Mouse (Mus musculus): Measurements from ENCODE around the gene Fsd1. TPM values are rescaled to one million over a fixed set of nuclear protein-coding genes. Genes with fewer than 3 reads are reported as not detected.

Fsd1 gene
- total RNA-seq, 2 experiments from 2014 or later, result not detected

DNA sequence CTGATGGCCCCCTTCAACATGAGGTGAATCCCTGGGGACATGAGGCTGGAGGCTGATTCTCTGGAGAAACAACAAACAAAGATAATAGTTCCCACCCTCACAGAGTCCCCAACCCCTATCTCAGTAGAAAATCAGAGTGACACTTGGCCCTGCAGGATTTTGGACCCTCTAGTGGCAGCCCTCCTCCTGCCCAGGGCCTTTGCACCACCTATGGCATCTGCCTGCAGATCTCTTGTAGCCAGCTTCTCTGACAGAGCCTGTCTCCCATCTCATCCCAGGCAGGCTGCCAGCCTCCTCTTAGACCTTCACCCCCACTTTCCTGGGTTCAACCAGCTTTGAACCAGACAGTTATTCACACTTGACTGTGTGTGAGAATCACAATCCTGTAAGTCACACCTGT is 25.5 kb upstream of the Fsd1 start:
- intact Hi-C loops (cut with DNase I), result no loop called here

DNA sequence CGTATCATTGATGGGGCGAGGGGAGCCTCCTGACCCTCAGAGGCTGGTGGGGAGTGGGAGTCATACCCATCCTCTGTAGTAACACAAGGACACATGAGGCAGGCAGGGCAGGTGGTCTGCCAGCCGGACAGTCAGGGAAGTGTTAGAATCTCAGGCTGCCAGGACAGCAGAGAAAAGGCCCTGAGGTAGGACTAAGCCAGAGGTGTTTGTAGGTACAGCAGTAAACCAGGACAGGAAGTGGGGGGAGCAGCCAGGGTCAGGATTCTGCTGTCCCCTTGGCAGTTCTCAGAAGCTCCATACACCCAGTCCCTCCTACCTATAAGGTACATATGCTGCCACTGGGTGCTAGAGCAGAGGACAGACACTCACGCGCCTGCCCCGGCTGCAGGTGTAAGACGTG is 24.7 kb upstream of the Fsd1 start:
- no peak for DNase-seq
- intact Hi-C loops (cut with DNase I), result no loop called here

More for the DNA sequence above, 25.5 kb upstream of the Fsd1 start:
- DNase-seq, result no peak

- intact Hi-C loops (cut with DNase I), result no loop called here
- no peak for DNase-seq
These were observed 23.1 kb upstream of the Fsd1 start for GRCm38 (mm10) chr17:55963171-55963570.

- intact Hi-C loops (cut with DNase I), result no loop called here
- no peak for DNase-seq
These were observed 21.8 kb upstream of the Fsd1 start for GRCm38 (mm10) chr17:55964496-55964895.

GRCm38 (mm10) chr17:55964996-55965395 is 21.3 kb upstream of the Fsd1 start:
- no peak for DNase-seq
- intact Hi-C loops (cut with DNase I), result no loop called here

- DNase-seq, result no peak
- intact Hi-C loops (cut with DNase I), result no loop called here
These were observed 19.1 kb upstream of the Fsd1 start for GRCm38 (mm10) chr17:55967186-55967585.

DNA sequence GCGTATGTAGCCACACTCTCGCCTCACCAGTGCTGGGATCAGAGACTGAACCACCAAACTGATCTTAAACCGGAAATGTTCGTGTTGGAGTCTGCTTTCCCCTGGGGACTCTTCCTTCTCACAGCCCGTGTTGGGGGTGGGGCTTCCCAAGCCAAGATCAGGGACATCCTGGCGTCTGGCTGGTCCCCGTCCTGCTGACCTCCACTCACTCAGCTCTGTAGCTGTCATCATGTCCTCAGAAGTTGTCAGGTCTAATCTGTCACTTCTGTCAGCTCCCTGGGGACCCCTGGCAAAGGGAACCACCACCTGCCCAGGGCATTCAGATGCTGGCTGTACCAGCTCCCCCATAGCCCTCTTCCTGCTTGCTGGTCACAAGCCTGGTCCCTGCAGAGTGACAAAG is 18.1 kb upstream of the Fsd1 start:
- intact Hi-C loops (cut with DNase I), result no loop called here
- no peak for DNase-seq

GRCm38 (mm10) chr17:55969560-55969959 is 16.7 kb upstream of the Fsd1 start:
- no peak for DNase-seq
- intact Hi-C loops (cut with DNase I), result no loop called here

GRCm38 (mm10) chr17:55969966-55970891 is 16.1 kb upstream of the Fsd1 start, which contains the start of gene Shd:
Gene Shd, plus strand, starts transcription at chr17:55970467.
- DNase-seq, result no peak
- intact Hi-C loops (cut with DNase I), result no loop called here

GRCm38 (mm10) chr17:55971453-55971852 is 14.9 kb upstream of the Fsd1 start:
- intact Hi-C loops (cut with DNase I), result no loop called here
- DNase-seq, result no peak

DNA sequence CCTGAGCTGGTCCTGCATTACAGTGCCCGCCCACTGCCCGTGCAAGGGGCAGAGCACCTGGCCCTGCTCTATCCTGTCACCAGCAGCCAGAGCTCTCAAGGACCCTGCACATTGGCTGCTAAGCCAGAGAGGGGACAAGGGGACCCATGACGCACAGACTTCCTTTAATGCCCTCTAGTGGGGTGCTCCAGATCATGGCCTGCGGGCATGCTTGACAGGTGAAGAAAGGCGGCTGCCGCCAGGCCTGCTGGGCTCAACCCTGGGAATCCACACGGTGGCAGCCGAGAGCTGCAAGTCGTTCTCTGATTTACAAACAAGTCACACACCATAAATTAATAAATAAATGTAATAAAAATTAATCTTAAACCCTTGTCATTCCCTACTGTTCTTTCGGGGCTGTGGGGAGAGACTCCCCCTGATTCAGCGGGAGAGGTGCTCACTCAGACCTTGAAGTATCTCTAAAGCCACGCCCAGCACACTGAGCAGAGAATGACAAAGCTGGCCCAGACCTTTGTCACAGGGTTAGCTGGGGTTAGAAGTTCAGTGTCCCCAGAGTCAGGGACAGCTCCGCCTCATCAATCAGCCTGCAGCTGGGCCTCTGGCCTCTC is 9.9 kb upstream of the Fsd1 start:
- DNase-seq, result peak; percentile 73 to 76
- intact Hi-C loops (cut with DNase I), result no loop called here

DNA sequence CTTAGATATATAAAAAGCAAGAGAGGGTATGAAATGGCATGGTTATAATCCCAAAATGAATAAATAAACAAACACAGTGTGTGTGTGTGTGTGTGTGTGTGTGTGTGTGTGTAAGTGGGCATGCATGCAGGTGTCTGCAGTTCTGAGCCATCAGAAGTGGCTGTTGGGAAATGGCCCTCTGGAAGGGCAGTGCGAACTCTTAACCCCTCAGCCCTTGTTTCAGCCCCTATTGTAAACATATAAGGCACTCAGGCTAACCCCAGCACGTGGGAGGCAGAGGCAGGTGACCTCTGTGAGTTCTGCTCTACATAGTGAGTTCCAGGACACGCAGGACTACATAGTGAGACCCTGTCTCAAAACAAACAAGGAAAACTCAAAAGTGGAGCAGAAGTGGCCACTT is 9.0 kb upstream of the Fsd1 start:
- intact Hi-C loops (cut with DNase I), result no loop called here
- no peak for DNase-seq

GRCm38 (mm10) chr17:55990278-55990898 is 4.1 kb downstream of the Fsd1 start:
- no peak for DNase-seq
- intact Hi-C loops (cut with DNase I), result no loop called here

GRCm38 (mm10) chr17:55996007-55996406 is 9.7 kb downstream of the Fsd1 start:
- peak in 1 of 2 experiments; percentile 34 for DNase-seq
- intact Hi-C loops (cut with DNase I), result no loop called here

GRCm38 (mm10) chr17:55999794-56000499 is 13.6 kb downstream of the Fsd1 start:
- no peak for DNase-seq
- intact Hi-C loops (cut with DNase I), result no loop called here

- no peak for DNase-seq
- intact Hi-C loops (cut with DNase I), result no loop called here
These were observed 16.7 kb downstream of the Fsd1 start for GRCm38 (mm10) chr17:56003000-56003399.

GRCm38 (mm10) chr17:56005415-56006061 is 19.2 kb downstream of the Fsd1 start, which contains the start of the genes Stap2 and Mpnd:
Gene Stap2, minus strand, starts transcription at chr17:56005584.
Gene Mpnd, plus strand, starts transcription at chr17:56005711.
- intact Hi-C loops (cut with DNase I), result no loop called here

DNA sequence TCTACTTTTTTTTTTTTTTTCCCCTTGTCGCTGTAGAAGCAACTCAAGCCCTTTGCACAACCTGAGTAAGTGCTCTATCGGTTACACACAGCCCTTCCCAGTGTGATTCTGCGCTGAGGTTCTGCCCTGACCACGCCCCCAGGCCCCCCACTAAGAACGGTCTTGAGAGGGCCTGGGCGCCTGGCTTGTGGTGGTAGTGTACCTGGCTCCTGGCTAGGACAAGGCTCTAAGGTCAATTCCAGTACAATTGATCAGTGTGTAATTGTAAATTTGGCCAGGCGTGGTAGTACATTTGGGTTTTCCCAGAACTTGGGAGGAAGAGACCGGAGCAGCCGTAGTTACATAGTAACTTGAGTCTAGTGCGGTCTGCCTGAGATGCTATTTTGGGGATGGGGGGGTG is 20.6 kb downstream of the Fsd1 start:
- no peak for DNase-seq
- intact Hi-C loops (cut with DNase I), result no loop called here

More at GRCm38 (mm10) chr17:56005415-56006061, 19.2 kb downstream of the Fsd1 start, which contains the start of the genes Stap2 and Mpnd:
- no peak for DNase-seq

GRCm38 (mm10) chr17:56007444-56008355 is 21.4 kb downstream of the Fsd1 start:
- intact Hi-C loops (cut with DNase I), result no loop called here
- DNase-seq, result no peak
